Mouse (Mus musculus) E14TG2a.4 (cell line): ENCODE data around the gene Cstl1.

ENCODE experiments used
- CTCF ChIP-seq: conservative IDR thresholded peaks from 2 replicates; pipeline ENCODE4 v1.5.1; 2014; ENCODE audit warnings: low read length
- NANOG ChIP-seq: IDR thresholded peaks from 2 replicates; pipeline ENCODE4 v1.6.1; 2014; ENCODE audit warnings: borderline replicate concordance, low read length, mixed read lengths
- POU5F1 ChIP-seq: IDR thresholded peaks from 2 replicates; pipeline ENCODE4 v1.6.1; 2014; ENCODE audit warnings: low read length, borderline replicate concordance

DNA sequence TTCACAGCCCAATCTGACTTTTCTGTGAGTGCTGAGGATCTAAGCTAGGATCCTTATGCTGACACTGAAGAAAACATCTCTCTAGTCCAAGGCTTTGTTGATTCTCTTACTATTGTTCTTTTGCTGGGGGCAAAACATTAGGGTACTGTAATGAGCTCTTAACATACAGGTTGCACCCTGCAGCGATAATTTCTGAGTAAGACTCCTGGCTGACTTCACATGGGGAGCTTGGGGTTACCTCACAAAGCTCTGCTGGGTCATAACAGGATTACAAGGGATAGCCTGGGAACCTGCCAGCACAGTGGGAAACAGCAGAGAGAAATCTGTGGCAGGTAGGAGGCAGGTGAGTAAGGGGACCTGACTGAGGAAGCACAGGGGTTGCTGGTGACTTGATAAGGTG, at the start of gene Cstl1:
- TF ChIP-seq CTCF (no peak), NANOG (no peak), POU5F1 (no peak)
